Mouse (Mus musculus): ENCODE data around the gene Tuba1c.

Tuba1c gene

DNA sequence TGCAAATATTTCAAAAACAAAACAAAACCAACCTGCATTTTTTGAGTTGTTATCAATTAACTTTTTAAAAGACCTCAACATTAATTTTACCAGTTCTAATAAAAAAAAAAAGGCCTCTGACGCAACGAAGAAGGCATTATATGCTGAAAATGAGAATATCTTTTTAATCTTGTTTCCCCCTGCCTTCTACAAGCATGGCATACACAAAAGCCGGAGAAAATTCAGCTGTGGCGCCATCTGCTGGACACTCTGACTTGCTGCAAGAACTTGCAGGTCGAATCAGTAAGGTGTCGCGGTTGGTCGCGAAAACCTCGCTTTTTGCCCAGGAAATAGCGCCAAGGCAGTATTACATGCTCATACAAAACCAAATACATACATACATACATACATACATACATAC is 35.8 kb upstream of the Tuba1c start:
- in situ Hi-C loops (cut with MboI; ENCODE audit: unreplicated experiment in 2 of 2), result loop anchor here in 1 of 2 experiments (5.0 kb wide), 1 partner anchor 57 kb away; no protein-coding TSS in a partner anchor

GRCm38 (mm10) chr15:98994957-98995520 is 34.7 kb upstream of the Tuba1c start:
- in situ Hi-C loops (cut with MboI; ENCODE audit: unreplicated experiment in 2 of 2), result loop anchor here (5.0 kb wide), 3 partner anchors 58 to 113 kb away; partner anchors contain the start of gene Rhebl1 (in 1 of the 2)

DNA sequence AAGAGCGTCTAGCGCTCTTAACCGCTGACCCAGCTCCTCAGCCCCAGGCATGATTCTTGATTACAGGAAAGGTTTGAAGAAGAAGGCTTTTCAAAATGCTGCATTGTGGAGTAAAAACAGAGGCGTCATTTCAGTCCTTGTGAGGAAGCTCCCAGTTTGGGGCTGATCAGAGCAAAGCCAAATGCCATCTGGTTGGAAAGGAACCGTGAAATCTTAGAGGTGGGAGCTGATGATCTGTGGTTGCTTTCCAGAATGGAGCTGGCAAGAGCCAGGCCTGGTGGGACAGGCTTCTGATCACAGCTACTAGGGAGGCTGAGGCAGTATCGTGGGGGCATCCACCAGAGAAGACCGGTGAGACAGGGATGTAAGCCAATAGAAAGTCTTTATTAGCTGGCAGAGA is 32.9 kb upstream of the Tuba1c start:
- in situ Hi-C loops (cut with MboI; ENCODE audit: unreplicated experiment in 2 of 2), result loop anchor here (5.0 kb wide), 2 partner anchors 105 to 115 kb away; partner anchors contain the start of gene Rhebl1 (in 1 of the 2)

DNA sequence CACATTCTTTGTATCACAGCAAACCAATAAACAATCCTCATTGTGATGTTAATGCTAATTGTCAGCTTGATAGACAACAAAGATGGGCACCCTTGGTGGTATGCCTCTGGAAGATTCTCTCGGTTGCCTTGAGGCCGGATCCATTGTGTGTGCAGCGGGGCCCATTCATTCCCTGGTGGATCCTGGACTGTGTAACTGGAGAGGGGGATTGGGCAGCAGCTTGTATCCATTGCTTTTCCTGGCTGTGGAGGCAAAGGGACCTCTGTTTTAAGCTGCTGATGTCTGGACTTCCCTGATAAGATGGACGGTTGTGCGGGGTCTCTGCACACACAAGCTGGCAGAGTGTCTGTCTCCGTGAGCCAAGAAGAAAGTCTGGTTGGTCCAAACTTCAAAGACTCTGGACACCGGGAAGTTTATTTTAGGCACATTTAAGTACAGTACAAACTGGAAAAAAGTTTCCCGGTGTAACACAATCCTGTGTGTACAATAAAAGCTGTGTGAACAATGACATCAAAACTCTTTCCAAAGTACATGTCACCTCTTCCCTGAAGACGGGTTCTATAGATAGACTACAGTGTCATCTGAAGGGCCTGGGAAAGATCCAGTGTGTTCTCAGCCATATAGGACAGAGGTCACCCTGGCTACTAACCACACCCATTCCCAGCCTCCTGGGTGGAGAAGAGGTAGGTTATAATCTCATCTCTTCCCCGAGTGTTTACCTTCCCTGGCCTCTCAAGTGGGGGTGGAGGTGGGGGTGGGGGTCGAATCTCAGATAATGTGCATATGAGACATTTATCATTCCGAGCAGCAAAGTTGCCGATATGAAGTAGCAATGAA is 31.5 kb upstream of the Tuba1c start:
- in situ Hi-C loops (cut with MboI; ENCODE audit: unreplicated experiment in 2 of 2), result loop anchor here (5.0 kb wide), 2 partner anchors 106 to 116 kb away; partner anchors contain the start of gene Rhebl1 (in 1 of the 2)

DNA sequence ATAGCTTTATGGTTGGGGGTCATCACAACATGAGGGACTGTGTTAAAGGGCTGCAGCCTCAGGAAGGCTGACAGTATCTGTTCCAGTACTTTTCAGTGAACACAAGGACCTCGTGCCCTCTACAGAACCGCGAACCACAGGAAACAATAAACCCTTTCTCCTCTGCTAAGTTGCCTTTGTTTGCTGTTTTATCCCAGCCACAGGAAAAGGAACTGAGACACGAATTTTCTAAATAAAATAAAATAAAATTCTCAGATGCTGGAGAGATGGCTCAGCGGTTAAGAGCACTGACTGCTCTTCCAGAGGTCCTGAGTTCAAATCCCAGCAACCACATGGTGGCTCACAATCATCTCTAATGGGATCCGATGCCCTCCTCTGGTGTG is 30.9 kb upstream of the Tuba1c start:
- in situ Hi-C loops (cut with MboI; ENCODE audit: unreplicated experiment in 2 of 2), result loop anchor here (5.0 kb wide), 2 partner anchors 106 to 116 kb away; partner anchors contain the start of gene Rhebl1 (in 1 of the 2)

DNA sequence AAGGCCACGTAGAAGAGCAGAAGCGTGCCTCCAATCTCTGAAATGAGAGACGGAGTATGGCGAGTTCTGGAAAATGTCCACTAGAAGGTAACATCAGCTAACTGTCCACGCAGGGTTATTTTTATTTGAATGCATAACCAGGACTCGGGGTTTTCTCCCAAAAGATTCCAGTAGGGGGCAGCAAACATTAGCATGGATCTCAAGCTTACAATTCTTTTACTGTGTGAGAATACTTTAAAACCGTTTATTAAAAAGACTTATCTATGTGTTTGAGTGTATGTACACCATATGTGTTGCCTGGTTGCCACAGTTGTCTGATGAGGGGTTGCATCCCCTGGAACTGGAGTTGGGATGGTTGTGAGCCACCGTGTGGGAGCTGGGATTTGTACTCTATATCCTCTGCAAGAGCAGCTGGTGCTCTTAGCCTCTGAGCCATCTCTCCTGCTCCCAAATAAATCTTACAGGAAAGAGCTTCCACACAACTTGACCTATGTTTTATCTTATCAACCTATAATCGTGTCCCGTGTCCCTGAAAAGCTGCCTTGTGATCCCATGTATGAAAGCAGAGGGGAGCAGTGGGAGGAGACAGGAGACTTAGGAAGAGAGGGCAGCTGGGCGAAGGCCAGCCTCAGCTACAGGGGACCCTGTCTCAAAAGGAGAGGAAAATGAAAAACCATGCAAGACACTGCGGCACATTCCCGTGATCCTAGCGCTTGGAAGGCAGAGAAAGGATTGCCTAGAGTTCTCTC is 29.0 kb upstream of the Tuba1c start:
- in situ Hi-C loops (cut with MboI; ENCODE audit: unreplicated experiment in 2 of 2), result loop anchor here (5.0 kb wide), 2 partner anchors 42 to 87 kb away; partner anchors contain the start of gene C1ql4 (in 1 of the 2)

DNA sequence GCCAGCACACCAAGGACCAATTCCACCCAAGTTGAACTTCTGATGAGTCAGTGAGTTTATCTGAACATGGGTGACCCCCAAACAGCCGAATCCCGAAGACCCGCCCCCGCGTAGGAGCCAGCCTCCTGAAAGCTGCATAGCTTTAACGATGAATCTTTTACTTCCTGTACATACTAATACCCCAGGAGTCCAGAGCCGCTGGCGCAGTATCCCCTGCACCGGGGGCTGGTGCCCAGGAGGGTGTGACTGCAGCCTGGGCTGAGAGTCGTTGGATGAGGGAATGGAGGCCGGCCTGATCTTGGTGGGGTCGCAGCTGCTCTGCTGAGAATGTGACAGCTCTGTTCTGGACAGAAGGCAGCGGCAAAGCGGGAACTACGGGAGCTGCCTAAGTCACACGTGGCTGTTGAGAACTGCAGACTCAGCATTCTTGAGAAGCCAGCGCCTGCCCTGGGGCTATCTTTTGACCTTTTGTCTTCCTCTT is 28.2 kb upstream of the Tuba1c start:
- in situ Hi-C loops (cut with MboI; ENCODE audit: unreplicated experiment in 2 of 2), result loop anchor here (5.0 kb wide), 2 partner anchors 41 to 86 kb away; partner anchors contain the start of gene C1ql4 (in 1 of the 2)

DNA sequence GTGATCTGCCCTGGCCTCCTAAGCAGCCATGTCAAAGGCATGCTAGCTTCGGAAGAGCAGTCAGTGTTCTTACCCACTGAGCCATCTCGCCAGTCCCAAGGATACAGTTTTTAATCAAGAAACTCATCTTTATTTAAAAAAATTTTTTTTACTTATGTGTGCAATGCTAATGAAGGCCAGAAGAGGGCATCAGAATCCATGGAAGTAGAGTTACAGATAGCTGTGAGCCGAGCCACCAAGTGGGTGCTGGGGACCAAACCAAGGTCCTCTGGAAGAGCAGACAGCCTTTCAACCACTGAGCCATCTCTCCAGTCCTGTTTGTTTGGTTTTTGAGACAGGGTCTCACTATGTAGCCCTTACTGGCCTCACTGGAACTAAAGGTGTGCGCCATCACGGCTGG is 26.1 kb upstream of the Tuba1c start:
- in situ Hi-C loops (cut with MboI; ENCODE audit: unreplicated experiment in 2 of 2), result loop anchor here (5.0 kb wide), 2 partner anchors 39 to 84 kb away; partner anchors contain the start of gene C1ql4 (in 1 of the 2)

DNA sequence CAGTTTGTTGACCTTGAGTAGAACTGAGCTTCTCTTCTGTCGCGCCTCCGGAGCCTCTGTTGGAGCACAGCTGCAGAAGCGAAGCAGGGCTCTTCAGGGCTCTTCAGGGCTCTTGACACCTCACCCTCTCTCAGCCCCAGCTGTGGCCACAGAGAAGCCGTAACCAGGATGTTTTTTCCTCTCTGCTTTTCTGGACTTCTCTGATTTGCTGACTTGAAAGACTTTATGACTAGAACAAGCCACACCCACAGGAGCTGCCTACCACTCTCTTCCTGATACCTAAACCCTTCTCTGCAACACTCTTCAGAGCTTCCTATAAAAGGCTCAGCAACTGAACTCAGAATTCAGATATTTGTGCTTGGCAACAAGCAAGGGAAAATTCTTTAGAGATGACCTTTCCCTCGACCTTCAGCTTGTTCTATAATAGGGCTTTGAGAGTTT is 20.9 kb upstream of the Tuba1c start:
- in situ Hi-C loops (cut with MboI; ENCODE audit: unreplicated experiment in 2 of 2), result no loop called here

GRCm38 (mm10) chr15:99010896-99011295 is 18.8 kb upstream of the Tuba1c start:
- in situ Hi-C loops (cut with MboI; ENCODE audit: unreplicated experiment in 2 of 2), result no loop called here

DNA sequence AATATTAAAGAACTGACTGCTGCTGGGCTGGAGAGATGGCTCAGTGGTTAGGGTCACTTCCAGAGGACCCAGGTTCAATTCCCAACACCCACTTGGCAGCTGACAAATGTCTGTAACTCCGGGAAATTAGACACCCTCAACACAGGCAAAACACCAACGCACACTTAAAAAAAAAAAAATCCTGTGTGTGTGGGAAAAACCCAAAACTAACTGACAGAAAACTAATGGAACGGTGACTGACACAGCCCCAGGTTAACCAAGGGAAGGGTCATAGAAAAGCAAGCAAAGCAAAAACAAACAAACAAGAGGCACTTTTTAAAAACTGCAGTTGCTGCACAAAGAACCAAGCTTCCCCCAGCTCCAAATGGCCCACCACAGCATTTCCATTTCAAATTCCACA is 17.7 kb upstream of the Tuba1c start:
- in situ Hi-C loops (cut with MboI; ENCODE audit: unreplicated experiment in 2 of 2), result no loop called here

DNA sequence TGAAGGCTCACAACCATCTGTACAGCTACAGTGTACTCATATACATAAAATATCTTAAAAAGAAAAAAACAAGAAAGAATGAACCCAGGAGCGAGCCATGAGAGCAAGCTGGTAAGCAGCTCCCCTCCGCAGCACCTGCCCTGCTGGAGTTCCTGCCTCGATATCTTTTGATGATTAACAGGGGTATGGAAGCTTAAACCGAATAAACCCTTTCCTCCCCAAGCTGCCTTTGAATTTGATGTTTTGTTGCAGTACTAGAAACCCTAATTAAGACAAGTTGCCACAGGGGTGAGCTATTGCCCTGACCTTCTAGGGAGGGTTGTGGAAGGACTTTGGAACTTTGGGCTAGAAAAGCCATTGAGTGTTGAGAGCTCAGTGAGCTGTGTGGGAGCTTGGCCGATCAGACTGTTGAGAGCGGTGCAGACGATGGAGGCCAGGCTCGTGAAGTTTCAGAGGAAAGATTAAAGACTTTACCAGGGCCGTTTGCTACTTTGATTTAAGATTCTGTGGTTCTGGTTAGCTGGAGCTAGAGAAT is 15.1 kb upstream of the Tuba1c start:
- in situ Hi-C loops (cut with MboI; ENCODE audit: unreplicated experiment in 2 of 2), result no loop called here

DNA sequence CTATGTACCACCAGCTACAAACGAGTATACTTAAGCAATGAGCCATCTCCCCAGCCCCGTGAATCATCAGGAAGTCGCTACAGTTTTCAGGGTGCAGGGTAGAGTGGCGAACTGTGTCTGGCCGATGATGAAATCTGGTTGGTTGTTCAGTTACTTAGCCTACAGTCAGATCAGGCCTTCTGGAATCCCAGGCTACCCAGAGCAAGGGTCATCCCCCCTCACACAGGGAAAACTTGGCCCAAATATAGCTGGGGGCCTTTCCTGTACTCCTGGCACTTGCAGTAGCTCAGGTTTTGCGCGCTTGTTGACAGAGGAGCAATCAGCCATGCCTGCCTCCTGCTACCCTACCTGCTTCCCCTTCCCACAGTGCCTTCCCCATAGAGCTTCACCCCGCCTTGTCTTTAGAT is 12.3 kb upstream of the Tuba1c start:
- in situ Hi-C loops (cut with MboI; ENCODE audit: unreplicated experiment in 2 of 2), result no loop called here

DNA sequence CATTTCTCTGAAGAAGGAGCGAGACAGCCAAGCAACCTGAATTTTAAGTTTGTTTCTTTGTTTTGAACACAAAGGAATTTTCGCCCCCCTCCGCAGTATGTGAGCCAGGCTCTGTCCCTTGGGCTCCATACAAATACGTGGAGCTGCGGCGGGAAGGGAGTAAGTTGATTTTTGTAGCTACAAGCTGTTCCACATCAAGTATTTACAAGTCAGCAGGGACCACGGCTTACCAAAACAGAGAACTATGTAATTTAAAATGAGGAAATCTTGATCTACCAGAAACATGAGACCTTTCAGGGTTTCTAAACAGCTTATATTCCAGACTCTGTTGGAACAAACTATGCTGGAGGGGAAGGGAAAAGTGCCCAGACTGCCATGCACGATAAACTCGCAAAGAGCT is 11.7 kb upstream of the Tuba1c start:
- in situ Hi-C loops (cut with MboI; ENCODE audit: unreplicated experiment in 2 of 2), result no loop called here

DNA sequence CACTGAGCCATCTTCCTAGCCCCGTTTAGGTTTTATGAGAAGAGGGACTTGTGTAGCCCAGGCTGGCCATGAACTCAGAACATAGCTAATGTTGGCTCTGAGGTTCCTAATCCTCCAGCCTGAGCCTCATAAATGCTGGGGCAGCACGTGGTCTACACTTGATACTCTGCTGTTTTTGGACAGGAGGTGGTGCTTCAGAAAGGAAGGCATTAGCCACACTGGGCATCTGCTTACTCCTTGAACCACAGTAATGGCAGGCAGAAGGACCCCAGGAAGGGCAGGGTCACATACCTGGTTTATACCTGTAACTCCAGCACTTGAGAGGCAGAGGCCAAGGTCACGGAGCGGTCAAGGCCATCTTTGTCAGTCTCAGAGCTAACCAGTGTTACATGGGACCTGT is 11.1 kb upstream of the Tuba1c start:
- in situ Hi-C loops (cut with MboI; ENCODE audit: unreplicated experiment in 2 of 2), result no loop called here

- in situ Hi-C loops (cut with MboI; ENCODE audit: unreplicated experiment in 2 of 2), result no loop called here
Measured at GRCm38 (mm10) chr15:99019436-99019835, 10.3 kb upstream of the Tuba1c start.

- in situ Hi-C loops (cut with MboI; ENCODE audit: unreplicated experiment in 2 of 2), result no loop called here
Measured at GRCm38 (mm10) chr15:99020171-99020570, 9.5 kb upstream of the Tuba1c start.

GRCm38 (mm10) chr15:99021255-99021654 is 8.4 kb upstream of the Tuba1c start:
- in situ Hi-C loops (cut with MboI; ENCODE audit: unreplicated experiment in 2 of 2), result no loop called here

GRCm38 (mm10) chr15:99024668-99025314 is 4.9 kb upstream of the Tuba1c start:
- in situ Hi-C loops (cut with MboI; ENCODE audit: unreplicated experiment in 2 of 2), result no loop called here

DNA sequence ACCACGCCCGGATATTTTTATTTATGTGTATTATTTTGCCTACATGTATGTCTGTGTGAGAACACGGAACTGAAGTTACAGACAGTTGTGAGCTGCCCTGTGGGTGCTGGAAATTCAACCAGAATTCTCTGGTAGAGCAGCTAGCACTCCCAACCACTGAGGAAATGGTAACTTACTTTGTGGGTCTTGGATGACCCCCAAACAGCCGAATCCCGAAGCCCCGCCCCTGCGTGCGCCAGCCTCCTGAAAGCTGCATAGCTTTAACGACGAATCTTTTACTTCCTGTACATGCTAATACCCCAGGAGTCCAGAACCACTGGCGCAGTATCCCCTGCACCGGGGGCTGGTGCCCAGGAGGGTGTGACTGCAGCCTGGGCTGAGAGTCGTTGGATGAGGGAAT is 4.3 kb upstream of the Tuba1c start:
- in situ Hi-C loops (cut with MboI; ENCODE audit: unreplicated experiment in 2 of 2), result no loop called here

Measured in v-Abl transformed pro-B cells (cell line).